Mouse (Mus musculus): ENCODE measurements around the gene Map1b. TPM values are rescaled to one million over a fixed set of nuclear protein-coding genes. Genes with fewer than 3 reads are reported as not detected.
A peak's percentile ranks its signal among the peaks of the same experiment; 100 is the strongest.

Map1b gene
- total RNA-seq, 2 experiments from 2014 or later, result 1,564 to 1,697 TPM

DNA sequence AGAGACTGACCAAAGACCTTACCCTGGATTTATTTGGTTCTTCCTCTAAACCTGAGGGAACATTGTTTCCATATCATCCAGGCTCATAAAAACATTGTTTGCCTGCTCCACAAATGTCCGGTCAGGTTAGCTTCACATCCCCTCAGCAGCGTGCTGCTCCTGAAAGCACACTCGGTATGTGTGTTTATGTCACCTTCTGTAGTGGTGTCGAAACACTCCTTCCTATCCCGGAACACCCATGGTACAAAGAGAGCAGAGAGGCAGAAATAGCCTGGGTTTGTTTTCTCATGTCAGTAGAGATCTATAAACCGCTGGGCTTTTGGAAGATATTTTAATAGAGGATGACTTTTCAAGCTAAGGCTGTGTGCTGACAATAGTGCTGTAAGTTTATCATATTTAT, 139.3 kb downstream of the Map1b start:
- no peak for DNase-seq
- intact Hi-C loops (cut with DNase I), result no loop called here

DNA sequence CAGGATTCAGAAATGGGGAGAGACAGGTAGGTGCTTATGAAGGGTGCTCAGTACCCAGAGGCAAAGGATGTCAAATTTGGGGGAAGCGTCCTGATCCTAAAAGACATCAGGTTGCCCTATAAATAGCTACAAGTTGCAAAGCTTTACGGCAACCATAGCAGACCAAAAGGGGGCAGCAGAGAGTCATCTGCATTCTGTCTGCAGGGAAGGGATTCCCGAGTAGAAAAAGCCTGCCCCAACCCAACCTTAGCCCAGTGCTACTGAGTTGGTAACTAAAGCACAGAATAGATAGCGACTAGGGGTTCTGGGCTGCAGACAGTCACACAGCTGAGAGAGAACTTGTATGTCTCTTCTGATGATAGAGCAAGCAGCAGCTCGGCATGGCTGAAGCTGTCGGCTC, 140.8 kb downstream of the Map1b start:
- intact Hi-C loops (cut with DNase I), result no loop called here
- peak; percentile 85 for DNase-seq

DNA sequence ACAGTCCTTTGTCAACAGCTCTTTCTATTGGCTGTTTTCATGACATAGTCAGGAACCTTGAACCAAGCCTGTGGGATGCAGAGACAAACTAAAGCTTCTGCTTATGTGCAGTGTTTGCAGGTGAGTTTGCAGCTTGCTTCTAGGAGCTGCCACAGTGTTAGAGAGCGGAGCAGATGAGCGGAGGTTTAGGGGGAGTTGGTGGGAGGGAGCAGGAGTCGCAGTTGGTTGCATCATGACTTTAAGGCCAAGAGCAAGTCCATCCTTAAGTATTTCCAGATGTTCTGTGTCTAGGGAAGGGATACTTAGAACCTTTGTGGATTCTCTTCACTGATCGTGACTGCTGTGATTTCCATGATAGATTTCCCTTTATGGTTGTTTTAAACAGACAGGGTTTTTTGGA, 142.1 kb downstream of the Map1b start:
- no peak for DNase-seq
- intact Hi-C loops (cut with DNase I), result no loop called here

DNA sequence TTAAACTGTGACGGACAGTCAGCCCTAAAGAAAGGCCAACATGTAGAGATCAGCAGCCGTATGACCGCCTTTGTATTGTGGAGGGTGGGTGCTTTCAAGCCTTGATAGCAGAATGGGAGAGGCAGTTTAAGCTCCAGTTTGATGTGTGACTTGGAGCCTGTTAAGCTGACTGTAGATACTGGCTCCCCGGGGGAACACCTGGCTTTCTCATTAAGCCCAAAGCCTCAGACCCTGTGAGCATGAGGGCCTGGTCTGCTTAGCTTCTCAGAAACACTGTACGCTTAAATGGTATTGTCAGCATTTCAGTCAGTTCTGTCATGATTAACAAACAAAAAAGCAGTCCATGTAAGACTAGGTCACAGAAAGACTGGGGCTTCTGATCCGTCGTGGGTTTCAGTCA, 142.7 kb downstream of the Map1b start:
- intact Hi-C loops (cut with DNase I), result no loop called here

More for the DNA sequence above, 142.7 kb downstream of the Map1b start:
- no peak for DNase-seq

Other genes with a start within 250 kb of the Map1b start
- 10 to 100 TPM; 31.7 to 33.5 TPM for gene Ptcd2, start 171.8 kb downstream of the Map1b start, total RNA-seq (2021)
- 10 to 100 TPM; 28.3 to 28.7 TPM for gene Mrps27, start 171.8 kb downstream of the Map1b start, total RNA-seq (2021)

All from left cerebral cortex, postnatal 4 days (tissue).